Mouse (Mus musculus): Measurements from ENCODE around the gene Npff. TPM values are rescaled to one million over a fixed set of nuclear protein-coding genes. Genes with fewer than 3 reads are reported as not detected.

Gene Npff
- polyA plus RNA-seq (2015; fragmentation: Nextera tagmentation; extraction: Ambion mirVana) = 2.9 and 3.1 TPM in 2 replicates

DNA sequence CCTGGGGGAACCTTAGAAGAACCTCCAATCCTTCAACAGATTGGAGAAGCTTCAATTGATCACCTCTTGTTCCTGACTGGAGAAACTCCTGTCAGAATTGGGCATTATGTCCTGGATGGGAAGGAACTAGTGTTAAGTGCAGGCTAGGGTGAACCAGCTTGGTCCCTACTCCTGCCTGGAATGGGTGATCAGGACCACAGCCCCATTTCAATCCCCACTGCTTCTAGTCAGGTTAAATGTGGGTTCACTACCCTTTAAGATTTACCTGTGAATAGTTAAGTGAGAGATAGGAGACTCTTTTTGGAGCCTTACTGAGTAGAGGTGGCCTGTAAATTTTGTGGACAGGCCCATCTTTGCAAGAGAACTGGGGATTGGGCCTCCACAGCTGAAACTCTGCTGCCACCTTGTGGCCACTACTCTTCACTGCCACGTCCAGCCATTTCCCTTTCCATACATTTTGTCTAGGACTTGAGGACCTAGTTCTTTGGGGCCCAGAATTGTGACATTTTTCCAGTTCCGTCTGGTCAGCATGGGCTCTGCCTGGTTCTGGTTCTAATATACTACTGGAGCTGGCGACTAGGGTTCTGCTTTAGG lies at the start of gene Npff:
Npff (minus strand) TSS at position 51 of the 594 bp plus-strand sequence.
- Histone ChIP-seq H3K9me3 (ENCODE audit: control insufficient read depth, low read length) (no peaks in the 10 kb centered on the region), H3K9ac (replicated peaks; ENCODE audit: low read depth, low read length) (0 out of 2 replicates have a peak within 1 kb of the TSS, but pooled peaks have one; percentile 7), H3K36me3 (ENCODE audit: control insufficient read depth, insufficient read depth) (peaks cover 17% of the 10 kb centered on the region), H3K4me1 (replicated peaks; ENCODE audit: control insufficient read depth, insufficient read depth, low read length) (peaks cover 3% of the 10 kb centered on the region; the same call in 1 of the 2 replicates), H3K27me3 (replicated peaks; ENCODE audit: control insufficient read depth, insufficient read depth, low read length) (no peaks in the 10 kb centered on the region), H3K4me2 (ENCODE audit: low read length) (no peak within 1 kb of the TSS), H3K4me3 (replicated peaks; ENCODE audit: low read length) (no peak within 1 kb of the TSS), H3K27ac (ENCODE audit: low read length) (no peak within 1 kb of the TSS)
- WGBS = 3% methylated on average over 3 of the region's 3 CpGs
- ATAC-seq = peak; percentile 54

DNA sequence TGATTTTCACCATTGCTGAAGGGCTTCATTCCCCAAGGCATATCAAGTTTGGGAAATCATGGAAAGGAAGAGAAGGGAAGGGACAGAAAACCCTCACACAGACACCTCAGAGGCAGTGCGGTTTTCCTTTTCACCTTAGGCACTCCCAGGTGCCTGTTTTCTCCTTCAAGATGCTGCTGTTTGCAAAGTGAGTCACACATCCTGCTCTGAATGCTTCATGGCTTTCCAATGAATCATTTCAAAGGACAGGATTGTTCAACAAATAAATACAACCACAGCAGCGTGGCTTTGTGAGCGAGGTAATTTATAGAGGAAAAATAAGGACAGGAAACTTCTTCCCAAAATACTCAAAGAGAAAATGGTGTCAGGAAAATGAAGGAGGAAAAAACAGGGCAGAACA lies 47.3 kb upstream of the Npff start:
- Histone ChIP-seq H3K27me3 (replicated peaks; ENCODE audit: control insufficient read depth, insufficient read depth, low read length) (no peaks in the 10 kb centered on the region), H3K4me1 (replicated peaks; ENCODE audit: control insufficient read depth, insufficient read depth, low read length) (0 out of 2 replicates have a peak, but pooled peaks cover under 1% of the 10 kb centered on the region), H3K9ac (replicated peaks; ENCODE audit: low read depth, low read length) (no peak overlapping the region), H3K4me3 (replicated peaks; ENCODE audit: low read length) (no peak overlapping the region), H3K36me3 (ENCODE audit: control insufficient read depth, insufficient read depth) (no peaks in the 10 kb centered on the region), H3K4me2 (ENCODE audit: low read length) (no peak overlapping the region), H3K27ac (ENCODE audit: low read length) (peak overlapping the region; percentile 27; the same call in 1 of the 2 replicates), H3K9me3 (ENCODE audit: control insufficient read depth, low read length) (no peaks in the 10 kb centered on the region)
- WGBS = 80% methylated on average over 3 of the region's 3 CpGs
- ATAC-seq = no peak

DNA sequence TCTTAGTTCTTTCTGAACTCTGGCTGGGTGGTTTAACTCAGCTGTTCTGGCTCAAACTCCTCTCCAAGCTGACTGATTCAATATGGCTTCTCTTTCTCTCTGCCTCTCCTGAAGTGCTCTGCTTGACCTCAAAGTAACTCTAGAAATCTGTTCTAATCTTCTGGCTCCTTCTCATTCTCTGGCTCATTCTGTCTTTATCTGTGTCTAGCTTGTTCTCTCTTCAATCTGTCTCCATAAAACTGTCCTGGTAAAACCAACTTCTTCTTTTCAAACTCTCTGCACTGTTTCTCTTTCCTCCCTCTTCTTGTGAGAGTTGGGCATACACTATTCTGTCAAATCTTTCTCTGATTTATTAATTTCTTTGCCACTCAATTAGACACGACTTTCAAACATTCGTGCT lies 43.1 kb upstream of the Npff start:
- 93% methylated on average over 2 of the region's 2 CpGs for WGBS
- H3K9ac ChIP-seq (replicated peaks; ENCODE audit: low read depth, low read length) = no peak overlapping the region

DNA sequence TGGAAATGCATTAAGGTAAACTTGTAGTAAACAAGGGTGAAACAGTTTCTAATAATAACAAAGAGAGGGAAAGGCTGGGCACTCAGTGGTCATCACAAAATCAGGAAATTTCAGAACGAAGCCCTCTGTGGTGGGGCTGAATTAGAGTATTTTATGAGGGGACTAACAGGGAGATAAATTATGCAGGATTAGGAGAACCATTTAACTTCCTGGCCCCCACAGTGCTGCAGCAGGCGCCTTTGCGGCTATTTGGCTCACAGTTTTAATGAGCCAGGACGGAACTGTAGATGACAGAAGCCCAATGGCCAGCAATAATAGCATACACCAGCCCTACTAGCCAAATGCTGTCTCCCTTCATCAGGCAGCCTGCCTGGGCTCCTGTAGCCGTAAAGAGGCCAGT lies 38.9 kb upstream of the Npff start:
- Histone ChIP-seq H3K9me3 (ENCODE audit: control insufficient read depth, low read length) (no peaks in the 10 kb centered on the region), H3K36me3 (ENCODE audit: control insufficient read depth, insufficient read depth) (0 out of 2 replicates have a peak, but pooled peaks cover 2% of the 10 kb centered on the region), H3K4me1 (replicated peaks; ENCODE audit: control insufficient read depth, insufficient read depth, low read length) (no peaks in the 10 kb centered on the region), H3K4me2 (ENCODE audit: low read length) (no peak overlapping the region), H3K4me3 (replicated peaks; ENCODE audit: low read length) (no peak overlapping the region), H3K27ac (ENCODE audit: low read length) (no peak overlapping the region), H3K27me3 (replicated peaks; ENCODE audit: control insufficient read depth, insufficient read depth, low read length) (no peaks in the 10 kb centered on the region), H3K9ac (replicated peaks; ENCODE audit: low read depth, low read length) (no peak overlapping the region)
- no peak for ATAC-seq
- WGBS = 52% methylated on average over 5 of the region's 5 CpGs

More for the DNA sequence above, 43.1 kb upstream of the Npff start:
- Histone ChIP-seq H3K4me3 (replicated peaks; ENCODE audit: low read length) (no peak overlapping the region), H3K4me2 (ENCODE audit: low read length) (no peak overlapping the region), H3K27me3 (replicated peaks; ENCODE audit: control insufficient read depth, insufficient read depth, low read length) (no peaks in the 10 kb centered on the region), H3K36me3 (ENCODE audit: control insufficient read depth, insufficient read depth) (no peaks in the 10 kb centered on the region), H3K4me1 (replicated peaks; ENCODE audit: control insufficient read depth, insufficient read depth, low read length) (no peaks in the 10 kb centered on the region), H3K27ac (ENCODE audit: low read length) (no peak overlapping the region), H3K9me3 (ENCODE audit: control insufficient read depth, low read length) (no peaks in the 10 kb centered on the region)
- no peak for ATAC-seq

DNA sequence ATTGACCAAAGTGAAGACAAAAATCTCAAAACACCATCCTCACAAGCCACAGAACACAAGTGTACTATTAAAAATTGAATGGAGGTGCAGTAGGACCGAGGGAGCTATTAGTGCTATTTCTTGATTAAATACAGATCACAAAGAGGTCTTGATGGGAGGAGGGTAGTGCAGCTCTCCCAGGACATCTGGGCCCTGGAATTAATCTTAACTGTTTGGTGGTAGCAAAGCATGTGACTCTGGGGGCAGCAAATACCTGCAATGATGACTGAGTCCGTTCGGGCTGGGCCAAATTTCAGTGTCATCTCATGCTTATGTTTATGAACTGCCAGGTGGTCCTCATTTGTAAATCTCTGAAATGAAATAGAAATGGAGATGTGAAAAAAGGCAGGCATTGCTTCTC lies 38.3 kb upstream of the Npff start:
- no peak overlapping the region for H3K4me3 ChIP-seq (replicated peaks; ENCODE audit: low read length)
- H3K36me3 ChIP-seq (ENCODE audit: control insufficient read depth, insufficient read depth) = 0 out of 2 replicates have a peak, but pooled peaks cover 2% of the 10 kb centered on the region
- no peak overlapping the region for H3K4me2 ChIP-seq (ENCODE audit: low read length)
- 79% methylated on average over 3 of the region's 3 CpGs for WGBS
- ATAC-seq = no peak
- H3K4me1 ChIP-seq (replicated peaks; ENCODE audit: control insufficient read depth, insufficient read depth, low read length) = no peaks in the 10 kb centered on the region
- no peak overlapping the region for H3K9ac ChIP-seq (replicated peaks; ENCODE audit: low read depth, low read length)
- no peaks in the 10 kb centered on the region for H3K9me3 ChIP-seq (ENCODE audit: control insufficient read depth, low read length)
- no peaks in the 10 kb centered on the region for H3K27me3 ChIP-seq (replicated peaks; ENCODE audit: control insufficient read depth, insufficient read depth, low read length)
- no peak overlapping the region; the same call in 1 of the 2 replicates for H3K27ac ChIP-seq (ENCODE audit: low read length)

DNA sequence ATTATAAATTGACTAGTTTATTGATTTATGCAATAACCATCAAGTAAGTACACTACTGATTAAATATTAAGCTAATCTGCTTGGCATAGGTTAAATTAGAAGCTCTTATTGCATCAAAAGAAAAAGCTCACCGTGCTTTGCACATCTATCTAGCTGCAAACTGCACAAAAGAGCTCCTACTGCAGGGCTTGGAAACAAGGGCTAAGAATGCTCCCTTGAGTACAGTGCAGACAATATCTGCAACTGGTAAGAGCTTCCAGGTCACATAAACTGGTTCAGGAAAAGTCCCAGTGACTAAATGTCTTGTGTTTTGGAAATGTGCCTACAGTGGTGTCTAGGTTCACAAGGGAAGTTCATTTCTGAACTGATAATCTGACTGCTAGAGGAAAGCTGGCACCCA lies 37.7 kb upstream of the Npff start:
- H3K9ac ChIP-seq (replicated peaks; ENCODE audit: low read depth, low read length) = no peak overlapping the region
- no peak for ATAC-seq
- H3K4me3 ChIP-seq (replicated peaks; ENCODE audit: low read length) = no peak overlapping the region
- peak overlapping the region; percentile 20; the same call in 1 of the 2 replicates for H3K27ac ChIP-seq (ENCODE audit: low read length)
- 93% methylated on average over 1 of the region's 1 CpGs for WGBS
- H3K4me1 ChIP-seq (replicated peaks; ENCODE audit: control insufficient read depth, insufficient read depth, low read length) = 0 out of 2 replicates have a peak, but pooled peaks cover 3% of the 10 kb centered on the region
- H3K36me3 ChIP-seq (ENCODE audit: control insufficient read depth, insufficient read depth) = 0 out of 2 replicates have a peak, but pooled peaks cover 2% of the 10 kb centered on the region
- H3K4me2 ChIP-seq (ENCODE audit: low read length) = no peak overlapping the region
- no peaks in the 10 kb centered on the region for H3K9me3 ChIP-seq (ENCODE audit: control insufficient read depth, low read length)
- H3K27me3 ChIP-seq (replicated peaks; ENCODE audit: control insufficient read depth, insufficient read depth, low read length) = no peaks in the 10 kb centered on the region

DNA sequence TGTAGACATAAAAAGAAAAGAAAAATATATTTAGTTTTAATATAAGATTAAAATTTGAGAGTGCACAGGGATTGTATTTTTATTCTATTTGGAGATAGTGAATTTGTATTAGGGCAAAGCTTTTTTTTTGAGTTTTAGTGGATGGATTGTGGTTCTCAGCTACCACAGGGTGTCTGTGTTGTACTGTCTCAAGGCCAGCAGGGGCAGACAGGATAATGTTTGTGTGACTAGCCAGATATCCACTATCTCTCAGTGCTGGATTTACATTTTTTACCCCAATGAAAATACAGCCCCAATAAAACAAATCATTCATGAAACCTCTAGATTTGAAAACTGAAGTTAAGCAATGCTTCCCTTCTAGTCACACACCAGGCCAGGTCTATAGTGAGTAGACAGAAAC lies 32.8 kb upstream of the Npff start:
- Histone ChIP-seq H3K36me3 (ENCODE audit: control insufficient read depth, insufficient read depth) (peaks cover 17% of the 10 kb centered on the region), H3K4me1 (replicated peaks; ENCODE audit: control insufficient read depth, insufficient read depth, low read length) (0 out of 2 replicates have a peak, but pooled peaks cover 3% of the 10 kb centered on the region), H3K9me3 (ENCODE audit: control insufficient read depth, low read length) (no peaks in the 10 kb centered on the region), H3K27ac (ENCODE audit: low read length) (peak overlapping the region; percentile 12; the same call in 1 of the 2 replicates), H3K4me3 (replicated peaks; ENCODE audit: low read length) (no peak overlapping the region), H3K9ac (replicated peaks; ENCODE audit: low read depth, low read length) (no peak overlapping the region; the same call in 1 of the 2 replicates), H3K27me3 (replicated peaks; ENCODE audit: control insufficient read depth, insufficient read depth, low read length) (no peaks in the 10 kb centered on the region), H3K4me2 (ENCODE audit: low read length) (no peak overlapping the region)
- ATAC-seq = no peak

DNA sequence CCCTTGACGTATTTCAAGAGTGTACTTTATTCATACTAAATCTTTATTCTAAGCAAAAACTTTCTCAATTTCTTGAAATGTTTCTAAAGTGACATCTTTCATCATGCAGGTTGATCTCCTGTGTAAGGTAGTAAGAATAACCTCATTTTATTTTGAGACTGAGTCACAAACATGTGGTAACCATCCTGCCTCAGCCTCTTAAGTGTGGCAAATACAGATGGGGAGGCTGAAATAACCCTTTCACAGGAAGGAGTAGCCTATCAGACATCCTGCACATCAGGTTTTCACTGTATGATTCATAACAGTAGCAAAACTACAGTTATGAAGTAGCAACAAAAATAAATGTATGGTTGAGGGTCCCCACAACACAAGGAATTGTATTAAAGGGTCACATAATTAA lies 30.8 kb upstream of the Npff start:
- no peak overlapping the region for H3K4me3 ChIP-seq (replicated peaks; ENCODE audit: low read length)
- 98% methylated on average over 1 of the region's 1 CpGs for WGBS

DNA sequence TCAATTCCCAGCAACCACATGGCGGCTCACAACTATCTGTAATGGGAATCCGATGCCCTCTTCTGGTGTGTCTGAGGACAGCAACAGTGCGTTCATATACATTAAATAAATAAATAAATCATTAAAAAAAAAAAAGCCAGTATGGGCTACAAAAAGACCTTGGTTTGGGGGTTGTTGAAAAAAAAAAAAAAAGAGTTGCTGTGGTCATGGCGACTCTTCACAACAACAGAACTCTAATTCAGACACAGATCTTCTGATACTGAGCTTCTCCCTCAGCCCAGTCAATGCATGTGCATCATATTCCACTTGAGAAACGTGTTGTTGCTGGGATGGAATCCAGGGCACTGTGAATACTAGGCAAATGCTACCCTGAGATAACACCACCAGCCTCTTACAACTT lies 27.9 kb upstream of the Npff start:
- Histone ChIP-seq H3K9me3 (ENCODE audit: control insufficient read depth, low read length) (no peaks in the 10 kb centered on the region), H3K36me3 (ENCODE audit: control insufficient read depth, insufficient read depth) (peaks cover 20% of the 10 kb centered on the region), H3K9ac (replicated peaks; ENCODE audit: low read depth, low read length) (no peak overlapping the region), H3K4me3 (replicated peaks; ENCODE audit: low read length) (no peak overlapping the region), H3K4me1 (replicated peaks; ENCODE audit: control insufficient read depth, insufficient read depth, low read length) (no peaks in the 10 kb centered on the region), H3K27ac (ENCODE audit: low read length) (no peak overlapping the region), H3K27me3 (replicated peaks; ENCODE audit: control insufficient read depth, insufficient read depth, low read length) (no peaks in the 10 kb centered on the region), H3K4me2 (ENCODE audit: low read length) (no peak overlapping the region)
- ATAC-seq = no peak
- WGBS = 95% methylated on average over 5 of the region's 5 CpGs

More for the DNA sequence above, 30.8 kb upstream of the Npff start:
- Histone ChIP-seq H3K27me3 (replicated peaks; ENCODE audit: control insufficient read depth, insufficient read depth, low read length) (no peaks in the 10 kb centered on the region), H3K9ac (replicated peaks; ENCODE audit: low read depth, low read length) (no peak overlapping the region), H3K4me1 (replicated peaks; ENCODE audit: control insufficient read depth, insufficient read depth, low read length) (0 out of 2 replicates have a peak, but pooled peaks cover 3% of the 10 kb centered on the region), H3K27ac (ENCODE audit: low read length) (no peak overlapping the region), H3K4me2 (ENCODE audit: low read length) (no peak overlapping the region), H3K36me3 (ENCODE audit: control insufficient read depth, insufficient read depth) (peaks cover 20% of the 10 kb centered on the region), H3K9me3 (ENCODE audit: control insufficient read depth, low read length) (no peaks in the 10 kb centered on the region)
- no peak for ATAC-seq

Measured in forebrain, embryonic 16.5 days (tissue).